Mouse (Mus musculus) mesoderm, embryonic 11.5 days (tissue): ENCODE data around the gene Vmn1r235.
"Not testable (repeated sequence)": the region's sequence is repeated elsewhere in the genome, so short reads cannot be mapped to it uniquely, and the experiment has no call there.

ENCODE experiments used
- DNase-seq: peaks from one replicate; pipeline ENCODE4 v3.0.0-alpha.2; 2012; ENCODE audit warnings: low read depth, low spot score

Vmn1r235 gene

DNA sequence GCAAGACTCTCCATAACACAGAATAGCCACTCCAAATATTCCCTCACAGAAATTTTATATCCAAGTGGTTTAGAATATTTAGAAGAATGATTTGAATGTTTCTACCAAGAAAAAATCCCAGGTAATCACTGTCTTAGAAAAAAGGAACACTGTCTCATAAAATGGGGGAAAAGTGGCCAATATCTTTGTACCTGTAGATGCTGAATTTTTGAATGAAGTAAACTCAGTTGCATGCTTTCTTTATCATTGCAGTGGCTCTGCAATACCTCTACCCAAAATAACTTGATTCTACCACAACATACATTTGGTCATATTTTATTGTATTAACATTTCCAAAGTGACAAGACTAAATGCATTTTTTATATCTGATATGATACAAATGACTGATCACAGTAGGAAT lies at the start of gene Vmn1r235:
Gene Vmn1r235, plus strand, starts transcription at position 301 of the 400 bp plus-strand sequence.
- no peak for DNase-seq

GRCm38 (mm10) chr17:21211081-21211480 lies 45.1 kb upstream of the Vmn1r235 start:
- DNase-seq: not testable (repeated sequence)

GRCm38 (mm10) chr17:21225787-21226186 lies 30.4 kb upstream of the Vmn1r235 start, which contains the start of gene Vmn1r234:
Gene Vmn1r234, plus strand, starts transcription at chr17:21226087.
- no peak for DNase-seq

GRCm38 (mm10) chr17:21231654-21232053 lies 24.6 kb upstream of the Vmn1r235 start:
- DNase-seq: peak; percentile 60

- peak; percentile 71 for DNase-seq
Observed at GRCm38 (mm10) chr17:21272103-21272502, 15.9 kb downstream of the Vmn1r235 start.

DNA sequence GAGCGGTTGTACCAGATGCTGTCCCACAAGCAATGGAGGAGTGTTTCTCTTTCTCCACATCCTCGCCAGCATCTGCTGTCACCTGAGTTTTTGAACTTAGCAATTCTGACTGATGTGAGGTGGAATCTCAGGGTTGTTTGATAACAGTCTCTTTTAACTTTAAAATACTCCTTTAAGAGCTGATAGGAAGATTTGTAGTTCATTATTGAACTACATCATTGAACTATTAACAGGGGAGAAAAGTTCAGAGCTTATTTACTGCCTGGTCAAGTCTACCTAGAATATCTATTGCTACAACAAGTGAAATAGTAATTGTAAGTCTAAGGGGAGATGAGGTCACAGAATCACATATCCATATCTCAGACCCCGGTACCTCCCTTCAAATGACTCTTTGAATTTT lies 26.4 kb downstream of the Vmn1r235 start, which contains the start of gene Vmn1r236:
Gene Vmn1r236, plus strand, starts transcription at position 301 of the 400 bp plus-strand sequence.
- DNase-seq: no peak

DNA sequence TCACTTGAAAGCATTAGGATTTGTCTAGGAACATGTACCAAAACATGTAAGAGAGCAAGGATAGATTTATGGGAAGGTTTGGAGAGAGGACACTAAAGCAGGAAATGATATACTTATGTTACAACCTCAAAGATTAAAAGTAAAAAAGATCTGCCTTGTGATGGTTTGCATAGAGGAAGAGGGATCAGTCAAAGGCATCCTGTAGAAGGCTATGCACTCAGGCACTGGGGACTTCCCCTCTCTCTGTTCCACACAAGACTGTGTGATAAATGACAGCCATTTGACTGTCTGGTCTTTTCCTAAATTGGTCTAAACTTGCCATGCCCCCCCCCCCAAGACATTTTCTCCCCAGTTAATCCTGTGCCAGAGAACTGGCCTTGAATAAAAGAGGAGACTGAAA lies 28.2 kb downstream of the Vmn1r235 start:
- no peak for DNase-seq

DNA sequence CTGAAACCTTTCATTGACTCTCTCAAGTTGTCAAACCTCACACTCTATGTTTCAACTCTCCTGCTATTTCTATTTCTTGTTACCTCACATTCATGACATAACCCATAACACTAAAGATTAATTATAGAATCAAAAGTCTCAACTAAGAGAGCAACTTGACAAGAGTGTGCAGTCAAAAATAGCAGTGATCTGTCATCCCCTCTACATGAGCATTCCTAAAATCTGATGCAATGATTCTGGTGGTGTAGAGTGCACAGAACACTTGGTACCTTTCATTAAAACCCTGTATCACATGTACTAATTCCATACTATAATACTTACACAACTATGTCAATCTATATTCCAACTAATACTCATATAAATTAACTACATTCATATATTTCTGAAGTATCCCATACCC lies 33.5 kb downstream of the Vmn1r235 start:
- no peak for DNase-seq

GRCm38 (mm10) chr17:21311565-21311964 lies 55.4 kb downstream of the Vmn1r235 start, which contains the start of gene Vmn1r237:
Gene Vmn1r237, plus strand, starts transcription at chr17:21311865.
- no peak for DNase-seq
